Mouse (Mus musculus): ENCODE results near the gene Pik3c2a.

Pik3c2a gene

GRCm38 (mm10) chr7:116292377-116292776 lies 150.9 kb downstream of the Pik3c2a start:
- no peak for DNase-seq

- DNase-seq: no peak
Observed at GRCm38 (mm10) chr7:116290559-116290958, 152.7 kb downstream of the Pik3c2a start.

- no peak for DNase-seq
Observed at GRCm38 (mm10) chr7:116288996-116289395, 154.3 kb downstream of the Pik3c2a start.

GRCm38 (mm10) chr7:116287959-116288358 lies 155.3 kb downstream of the Pik3c2a start:
- DNase-seq: no peak
